Mouse (Mus musculus) liver, postnatal 0 days (tissue): ENCODE data around the gene Wnt9b.

Source experiments
- CTCF ChIP-seq: sonication (generic); IDR thresholded peaks from 2 replicates; pipeline ENCODE4 v1.5.1; 2016; ENCODE audit warnings: antibody characterized with exemption, low read depth
- EP300 ChIP-seq: IDR thresholded peaks from 2 replicates; pipeline ENCODE4 v1.6.1; 2016; ENCODE audit warnings: antibody characterized with exemption, low read depth, mild to moderate bottlenecking

- TF ChIP-seq CTCF = no peak
- TF ChIP-seq EP300 = no peak
Measured at GRCm38 (mm10) chr11:103750612-103751011, 991 bp upstream of the Wnt9b start.
